Mouse (Mus musculus) stomach, postnatal 0 days (tissue): ENCODE data around the gene Gm28710.

Experiments used
- CTCF ChIP-seq: IDR thresholded peaks from 2 replicates; pipeline ENCODE4 v1.5.1; 2016; ENCODE audit warnings: antibody characterized with exemption, low read depth, mild to moderate bottlenecking, moderate library complexity
- EP300 ChIP-seq: optimal IDR thresholded peaks from 2 replicates; pipeline ENCODE3; 2016; ENCODE audit warnings: antibody characterized with exemption

- TF ChIP-seq EP300 (no peak), CTCF (no peak)
Observed at GRCm38 (mm10) chr5:16794972-16795371, 3.4 kb downstream of the Gm28710 start.
